Mouse (Mus musculus) right cerebral cortex, adult 18-20 months (tissue): ENCODE measurements around the gene Lin7a.
"Not testable (repeated sequence)": the region's sequence is repeated elsewhere in the genome, so short reads cannot be mapped to it uniquely, and the experiment has no call there.

Experiments used
- DNase-seq: peaks from one replicate; pipeline ENCODE4 v3.0.0; 2022; ENCODE audit warnings: mixed read lengths

Gene Lin7a

DNA sequence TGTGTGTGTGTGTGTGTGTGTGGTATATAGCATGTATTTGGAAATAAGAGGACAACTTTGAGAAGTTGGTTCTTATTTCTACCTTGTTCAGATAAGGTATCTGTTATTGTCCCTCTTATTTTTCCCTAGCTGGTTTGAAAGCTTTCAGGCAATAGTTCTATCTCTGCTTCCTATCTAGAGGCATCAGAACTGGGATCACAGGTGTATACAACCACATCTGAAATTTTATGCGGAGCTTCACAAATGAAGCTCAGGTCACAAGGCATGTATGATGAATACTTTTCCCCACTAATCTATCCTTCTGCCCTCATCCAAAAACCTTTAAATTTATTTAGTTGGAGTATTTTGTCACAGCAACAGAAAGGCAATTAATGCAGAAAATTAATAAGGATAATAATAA is 33.8 kb upstream of the Lin7a start:
- no peak for DNase-seq

- DNase-seq = no peak
Observed at GRCm38 (mm10) chr10:107238151-107238860, 33.2 kb upstream of the Lin7a start.

GRCm38 (mm10) chr10:107238861-107239435 is 32.5 kb upstream of the Lin7a start:
- no peak for DNase-seq

- no peak for DNase-seq
Observed at GRCm38 (mm10) chr10:107239651-107240330, 31.7 kb upstream of the Lin7a start.

- DNase-seq = no peak
Observed at GRCm38 (mm10) chr10:107240446-107240845, 31.0 kb upstream of the Lin7a start.

- DNase-seq = no peak
Observed at GRCm38 (mm10) chr10:107240986-107241385, 30.5 kb upstream of the Lin7a start.

DNA sequence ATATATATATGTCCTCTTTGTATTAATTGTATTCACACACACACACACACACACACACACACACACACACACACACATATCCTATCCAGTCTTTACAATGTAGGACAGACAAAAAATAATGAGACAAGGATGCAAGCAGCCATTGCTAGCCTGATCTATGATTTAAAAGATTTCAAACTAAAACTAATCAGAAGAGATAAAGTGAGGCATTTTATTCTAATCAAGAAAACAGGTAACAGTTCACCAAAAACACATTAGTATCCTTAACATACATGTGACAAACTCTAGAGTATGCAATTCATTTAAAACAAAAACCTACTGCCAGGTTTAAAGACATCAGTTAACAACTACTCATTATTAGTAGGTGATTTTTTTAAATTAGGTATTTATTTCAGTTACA is 30.1 kb upstream of the Lin7a start:
- no peak for DNase-seq

GRCm38 (mm10) chr10:107241999-107242398 is 29.5 kb upstream of the Lin7a start:
- not testable (repeated sequence) for DNase-seq

GRCm38 (mm10) chr10:107242696-107243400 is 28.6 kb upstream of the Lin7a start:
- DNase-seq = no peak

DNA sequence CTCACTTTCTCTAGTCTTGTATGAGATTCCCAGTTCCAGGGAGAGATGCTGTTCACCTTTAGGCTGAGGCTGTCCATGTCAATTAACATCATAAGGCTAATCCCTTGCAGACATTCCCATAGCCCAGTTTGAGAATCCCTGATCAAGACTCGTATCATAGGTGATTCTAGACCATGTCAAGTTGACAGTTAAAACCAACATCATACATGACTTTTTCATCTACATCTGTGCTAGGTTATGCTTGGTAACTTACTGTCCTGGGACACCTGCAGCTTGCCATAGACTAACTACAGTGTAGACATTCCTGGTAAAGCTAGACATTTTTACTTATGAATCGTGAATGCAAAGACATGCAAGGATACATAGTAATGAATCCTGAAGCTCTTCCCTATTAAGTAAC is 27.3 kb upstream of the Lin7a start:
- no peak for DNase-seq

DNA sequence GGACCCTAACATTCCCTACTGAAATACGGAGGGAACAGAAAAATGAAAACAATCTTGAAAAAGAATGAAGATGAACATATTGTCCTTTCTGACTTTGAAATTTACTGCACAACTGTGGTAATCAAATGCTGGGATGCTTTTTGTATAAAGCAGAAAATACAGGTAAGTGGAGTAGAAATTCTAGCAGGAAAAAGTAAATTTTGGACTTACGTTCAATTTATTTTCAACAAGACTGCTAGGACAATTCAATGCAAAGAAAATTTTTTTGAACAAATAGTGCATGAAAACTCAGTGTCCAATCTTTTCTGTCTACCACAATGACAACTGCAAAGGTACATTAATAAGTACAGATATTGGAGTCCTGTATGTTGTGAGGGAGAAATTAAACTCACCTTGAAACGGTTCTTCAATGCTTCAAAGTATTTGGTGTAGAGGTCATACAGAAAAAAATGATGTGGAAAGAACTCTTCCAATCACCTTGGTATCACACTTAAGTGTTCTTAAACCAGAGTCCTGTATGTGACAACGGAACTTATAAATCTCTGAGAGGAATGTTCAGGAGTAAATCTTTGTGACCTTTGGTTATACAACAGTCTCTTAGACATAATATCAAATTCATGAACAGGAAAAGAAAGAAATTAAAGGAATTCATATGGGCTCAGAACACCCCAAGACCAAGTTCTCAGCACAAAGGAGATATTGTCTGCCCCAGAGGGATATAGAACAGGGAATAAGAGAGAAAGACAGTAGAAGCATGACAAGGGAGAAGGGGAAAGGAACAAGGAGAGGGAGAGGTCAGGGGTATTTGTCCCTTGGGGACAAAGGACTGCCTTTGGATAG is 26.6 kb upstream of the Lin7a start:
- no peak for DNase-seq

DNA sequence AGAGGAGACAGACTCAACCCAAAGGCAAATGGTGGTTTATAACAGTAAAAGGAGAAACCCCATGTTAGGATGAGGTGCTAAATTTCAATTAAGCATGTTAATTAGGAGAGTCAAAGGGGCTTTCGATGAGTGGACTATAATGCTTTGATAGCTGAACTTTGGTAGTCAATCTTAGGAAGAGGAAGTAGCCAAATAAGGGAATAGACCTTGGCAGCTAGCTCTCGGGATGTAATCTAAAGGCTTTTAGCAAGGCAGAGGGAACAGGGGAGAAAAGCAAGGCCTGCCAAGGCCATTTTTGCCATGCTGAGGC is 26.0 kb upstream of the Lin7a start:
- no peak for DNase-seq

DNA sequence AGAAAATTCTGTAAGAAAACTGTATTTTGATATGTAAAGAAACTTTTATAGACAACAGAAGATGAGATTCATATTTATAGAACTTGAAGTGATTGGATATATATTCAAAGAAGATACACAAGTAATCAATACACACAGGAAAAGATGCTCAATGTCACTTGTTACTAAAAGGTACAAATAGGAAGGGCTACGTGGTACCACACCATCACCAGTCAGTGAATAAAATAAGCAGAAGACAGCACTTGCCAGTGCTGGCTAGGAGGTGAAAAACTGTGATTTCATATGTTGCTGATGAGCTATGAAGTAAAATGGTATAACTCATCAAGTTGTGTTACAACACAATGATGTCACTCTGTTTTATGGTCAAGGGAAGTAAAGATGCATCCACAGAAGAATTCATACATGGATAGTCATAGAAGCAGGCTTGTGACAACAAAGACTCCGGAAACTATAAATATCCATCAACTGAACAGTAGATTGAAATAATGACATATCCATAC is 25.5 kb upstream of the Lin7a start:
- DNase-seq = no peak

DNA sequence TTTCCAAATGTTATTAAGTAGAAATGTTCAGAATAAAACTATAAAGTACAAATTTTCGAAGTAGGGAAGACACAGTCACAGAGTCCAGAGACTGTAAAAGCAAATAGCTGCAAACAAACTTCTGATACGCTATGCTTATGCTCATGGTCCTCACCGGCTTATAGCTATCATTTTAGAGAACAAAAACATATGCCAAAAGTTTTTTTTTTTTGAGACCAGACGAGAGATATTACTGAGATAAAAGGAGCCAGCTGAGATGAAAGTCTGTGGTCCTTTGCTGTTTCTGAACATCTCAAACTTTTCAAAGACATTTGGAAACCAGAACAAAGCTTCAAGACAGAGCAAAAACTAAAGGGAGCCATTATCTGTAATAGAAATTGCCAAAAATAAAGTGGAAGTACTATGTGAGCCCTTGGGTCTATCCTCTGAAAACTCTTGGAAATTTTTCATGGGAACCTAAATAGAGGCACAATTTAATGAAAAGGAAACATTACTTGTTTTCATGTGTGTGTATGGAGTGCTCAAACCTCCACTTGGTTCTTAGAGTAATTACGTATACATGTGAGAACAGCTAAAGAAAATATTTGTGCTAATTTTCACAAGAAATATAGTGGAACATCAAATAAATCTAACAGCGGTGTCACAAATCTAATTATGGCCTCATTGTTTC is 24.4 kb upstream of the Lin7a start:
- no peak for DNase-seq

DNA sequence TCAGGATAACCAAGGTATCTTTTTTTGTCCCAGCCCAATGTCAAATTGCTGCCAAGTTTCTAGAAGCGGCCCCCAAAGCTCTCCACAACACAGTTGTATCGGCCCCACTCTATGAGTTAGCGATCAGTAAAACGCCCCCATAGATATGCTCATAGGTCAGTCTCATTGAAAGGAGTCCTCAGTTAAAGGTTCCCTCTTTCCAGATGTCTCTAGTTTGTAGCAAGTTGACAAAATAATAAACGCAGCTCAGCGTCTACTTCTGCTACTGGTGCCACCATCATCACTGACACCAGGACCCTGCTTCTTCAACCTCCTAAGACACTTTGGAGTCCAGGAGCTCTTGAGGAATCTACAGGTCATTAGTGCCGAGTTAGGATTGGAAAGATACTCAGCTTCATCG is 23.0 kb upstream of the Lin7a start:
- no peak for DNase-seq

DNA sequence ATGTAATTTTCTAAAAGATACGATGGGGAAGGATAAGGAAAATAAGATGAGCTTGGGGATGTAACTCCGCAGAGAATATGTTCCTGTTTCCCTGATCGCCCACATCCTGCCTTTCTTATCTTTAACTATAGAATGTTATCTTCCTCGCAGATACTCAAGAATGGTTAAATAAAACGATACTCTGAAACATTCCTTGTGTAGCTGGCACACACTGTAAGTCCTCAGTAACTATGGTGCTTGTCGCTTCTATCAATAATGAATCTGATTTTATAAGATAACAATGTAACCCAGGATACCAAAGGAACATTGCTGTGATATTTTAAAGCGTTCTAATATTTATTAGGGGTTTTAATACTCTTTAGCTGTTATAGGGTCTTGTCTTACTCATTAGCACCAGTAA is 22.4 kb upstream of the Lin7a start:
- no peak for DNase-seq

DNA sequence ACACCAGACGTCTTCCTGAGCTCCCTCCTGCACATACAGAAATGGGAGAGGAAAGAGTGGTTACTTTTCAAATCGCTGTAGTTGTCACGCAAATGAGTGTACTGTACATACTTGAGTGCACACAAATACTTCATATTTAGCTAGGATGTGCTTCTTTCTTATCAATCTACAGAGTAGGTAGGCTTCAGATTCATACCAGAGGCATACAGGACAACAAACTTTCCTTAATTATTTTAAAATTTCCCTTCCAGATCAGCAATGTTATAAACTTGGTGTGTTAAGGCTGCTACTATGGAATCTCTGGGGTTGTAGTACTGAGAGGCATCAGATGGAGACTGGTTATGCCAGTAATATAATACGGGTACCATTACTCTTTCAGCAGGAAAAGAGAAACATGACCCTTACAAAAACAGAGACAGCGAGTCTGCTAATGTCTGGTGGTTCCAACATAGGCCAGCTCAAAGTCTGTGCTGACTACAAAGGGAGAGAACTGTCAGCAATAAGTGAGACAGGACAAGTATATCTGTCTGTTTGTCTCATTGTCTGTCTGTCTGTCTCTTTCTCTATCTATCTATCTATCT is 21.8 kb upstream of the Lin7a start:
- no peak for DNase-seq

- DNase-seq = no peak
Observed at GRCm38 (mm10) chr10:107250346-107251210, 20.9 kb upstream of the Lin7a start.

GRCm38 (mm10) chr10:107251271-107251670 is 20.2 kb upstream of the Lin7a start:
- no peak for DNase-seq

- DNase-seq = no peak
Observed at GRCm38 (mm10) chr10:107251801-107252502, 19.5 kb upstream of the Lin7a start.
